Mouse (Mus musculus) pancreas, adult 10 weeks (tissue): ENCODE measurements around the gene Cxadr. TPM values are rescaled to one million over a fixed set of nuclear protein-coding genes. Genes with fewer than 3 reads are reported as not detected.

Experiments
- polyA plus RNA-seq: library from polyadenylated mRNA; stranded (reverse); fragments of 350-450 nt; fragmentation: Illumina TruSeq; extraction: RNeasy Lipid Tissue Mini Kit (QIAGEN cat#74804); gene quantifications from one replicate; pipeline ENCODE4 v1.2.3, GENCODE M21; 2015; ENCODE audit warnings: low read depth, low replicate concordance; ENCODE audit not compliant: insufficient read depth

The Cxadr gene
- polyA plus RNA-seq: 5.9 TPM

DNA sequence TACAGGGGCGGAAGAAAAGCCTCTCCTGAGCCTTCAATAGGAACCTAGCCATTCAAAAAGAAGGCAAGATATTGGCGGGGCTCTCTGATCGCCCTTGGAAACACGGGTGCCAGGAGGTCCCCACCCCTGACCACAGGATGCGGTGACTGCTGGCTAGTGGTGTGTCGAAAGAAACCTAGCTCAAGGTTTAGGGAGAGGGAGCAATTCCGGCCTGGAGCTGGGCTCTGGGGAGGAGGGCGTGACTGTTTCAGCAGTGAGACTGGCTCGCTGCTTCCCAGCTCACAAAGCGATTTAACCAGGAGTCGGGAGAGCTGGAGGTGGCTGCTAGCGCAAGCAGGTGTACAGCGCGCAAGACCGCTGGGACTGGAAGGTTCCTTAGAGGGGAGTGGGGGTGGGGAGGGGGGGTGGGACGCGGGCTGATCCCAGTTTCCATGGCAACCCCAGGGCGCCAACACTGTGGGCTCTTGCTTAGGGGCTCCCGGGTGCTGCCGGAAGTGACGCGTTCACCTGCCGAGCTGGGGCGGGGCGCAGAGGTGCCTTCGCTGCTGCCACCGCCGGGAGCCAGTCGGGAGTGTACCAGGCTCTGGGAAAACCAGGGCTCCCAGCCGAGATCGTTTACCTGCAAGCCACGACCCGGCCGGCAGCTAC lies at the start of gene Cxadr:
Gene Cxadr (plus strand): TSS at position 307 of the 648 bp plus-strand sequence.

GRCm38 (mm10) chr16:78376745-78377570 lies 75.7 kb downstream of the Cxadr start, which contains the start of gene Btg3:
Btg3 (minus strand) TSS chr16:78377192.

Other genes starting within 250 kb of the Cxadr start
- 11.2 TPM for gene Btg3, start 75.7 kb downstream of the Cxadr start, polyA plus RNA-seq